Mouse (Mus musculus): ENCODE data around the gene Klhl10. TPM values are rescaled to one million over a fixed set of nuclear protein-coding genes. Genes with fewer than 3 reads are reported as not detected.

The Klhl10 gene
- polyA plus RNA-seq, 1 experiment from 2014 or later: 0.40 TPM

Small RNAs within 50 kb of the gene (microRNA-seq; reads per million reads assigned to microRNA genes)
- gene Gm27374 (not detected), gene Mir7116 (0.47 reads per million)

Other genes with a start within 250 kb of the Klhl10 start
- gene Krt9, start 248.7 kb upstream of the Klhl10 start, polyA plus RNA-seq (2015; fragmentation: Nextera tagmentation; extraction: Ambion mirVana): not detected in 2 replicates
- gene Krt14, start 234.4 kb upstream of the Klhl10 start, polyA plus RNA-seq (2015; fragmentation: Nextera tagmentation; extraction: Ambion mirVana): 0.90 and 1.7 TPM in 2 replicates
- not detected in 2 replicates for gene Krt16, start 193.0 kb upstream of the Klhl10 start, polyA plus RNA-seq (2015; fragmentation: Nextera tagmentation; extraction: Ambion mirVana)
- gene Krt17, start 180.9 kb upstream of the Klhl10 start, polyA plus RNA-seq (2015; fragmentation: Nextera tagmentation; extraction: Ambion mirVana): 0.30 and 0.32 TPM in 2 replicates
- gene Krt42, start 172.0 kb upstream of the Klhl10 start, polyA plus RNA-seq (2015; fragmentation: Nextera tagmentation; extraction: Ambion mirVana): not detected in 2 replicates
- 1,403 and 1,568 TPM in 2 replicates for gene Eif1, start 122.0 kb upstream of the Klhl10 start, polyA plus RNA-seq (2015; fragmentation: Nextera tagmentation; extraction: Ambion mirVana)
- gene Gast, start 107.5 kb upstream of the Klhl10 start, polyA plus RNA-seq (2015; fragmentation: Nextera tagmentation; extraction: Ambion mirVana): not detected in 2 replicates
- 15.5 and 18.6 TPM in 2 replicates for gene Hap1, start 85.8 kb upstream of the Klhl10 start, polyA plus RNA-seq (2015; fragmentation: Nextera tagmentation; extraction: Ambion mirVana)
- 153 and 154 TPM in 2 replicates for gene Jup, start 44.2 kb upstream of the Klhl10 start, polyA plus RNA-seq (2015; fragmentation: Nextera tagmentation; extraction: Ambion mirVana)
- 63.1 and 69.1 TPM in 2 replicates for gene P3h4, start 27.1 kb upstream of the Klhl10 start, polyA plus RNA-seq (2015; fragmentation: Nextera tagmentation; extraction: Ambion mirVana)
- gene Fkbp10, start 26.2 kb upstream of the Klhl10 start, polyA plus RNA-seq (2015; fragmentation: Nextera tagmentation; extraction: Ambion mirVana): 157 and 159 TPM in 2 replicates
- 126 and 131 TPM in 2 replicates for gene Nt5c3b, start 109 bp upstream of the Klhl10 start, polyA plus RNA-seq (2015; fragmentation: Nextera tagmentation; extraction: Ambion mirVana)
- 8.4 and 10.1 TPM in 2 replicates for gene Klhl11, start 30.8 kb downstream of the Klhl10 start, polyA plus RNA-seq (2015; fragmentation: Nextera tagmentation; extraction: Ambion mirVana)
- 173 and 179 TPM in 2 replicates for gene Acly, start 86.1 kb downstream of the Klhl10 start, polyA plus RNA-seq (2015; fragmentation: Nextera tagmentation; extraction: Ambion mirVana)
- gene Ttc25, start 103.7 kb downstream of the Klhl10 start, polyA plus RNA-seq (2015; fragmentation: Nextera tagmentation; extraction: Ambion mirVana): 1.0 and 1.1 TPM in 2 replicates
- 30.1 and 33.6 TPM in 2 replicates for gene Cnp, start 133.0 kb downstream of the Klhl10 start, polyA plus RNA-seq (2015; fragmentation: Nextera tagmentation; extraction: Ambion mirVana)
- 72.8 and 74.8 TPM in 2 replicates for gene Nkiras2, start 177.3 kb downstream of the Klhl10 start, polyA plus RNA-seq (2015; fragmentation: Nextera tagmentation; extraction: Ambion mirVana)
- gene Dnajc7, start 178.3 kb downstream of the Klhl10 start, polyA plus RNA-seq (2015; fragmentation: Nextera tagmentation; extraction: Ambion mirVana): 235 and 267 TPM in 2 replicates

Measured in kidney, embryonic 16.5 days (tissue).